Mouse (Mus musculus) neural tube, embryonic 15.5 days (tissue): ENCODE results near the gene Tmem222. TPM values are rescaled to one million over a fixed set of nuclear protein-coding genes. Genes with fewer than 3 reads are reported as not detected.

Experiments used
- ATAC-seq: fragments of 200-750 bp; cut with Nextera tagmentation; 2 replicates; pipeline ENCODE4 v1.8.0; 2017; ENCODE audit warnings: mild to moderate bottlenecking, moderate TSS enrichment, moderate library complexity; ENCODE audit not compliant: low FRiP score
- H3K27ac ChIP-seq: fragments of 300-500 bp; sonication (generic); replicated peaks from 2 replicates; pipeline ENCODE4 v1.5.1; 2015; ENCODE audit warnings: mild to moderate bottlenecking, inconsistent platforms
- H3K27me3 ChIP-seq: fragments of 300-500 bp; sonication (generic); replicated peaks from 2 replicates; pipeline ENCODE4 v1.6.1; 2015; ENCODE audit warnings: inconsistent platforms
- H3K36me3 ChIP-seq: fragments of 300-500 bp; sonication (generic); 2 replicates; pipeline ENCODE4 v1.6.1; 2015; ENCODE audit warnings: inconsistent platforms
- H3K4me1 ChIP-seq: fragments of 300-500 bp; sonication (generic); 2 replicates; pipeline ENCODE4 v1.6.1; 2015; ENCODE audit warnings: inconsistent platforms
- H3K4me2 ChIP-seq: fragments of 300-500 bp; sonication (generic); 2 replicates; pipeline ENCODE4 v1.6.1; 2015; ENCODE audit warnings: inconsistent platforms, mild to moderate bottlenecking, moderate library complexity
- H3K4me3 ChIP-seq: fragments of 300-500 bp; sonication (generic); replicated peaks from 2 replicates; pipeline ENCODE4 v1.5.1; 2015; ENCODE audit warnings: mild to moderate bottlenecking, inconsistent platforms
- H3K9ac ChIP-seq: fragments of 300-500 bp; sonication (generic); replicated peaks from 2 replicates; pipeline ENCODE4 v1.6.1; 2015; ENCODE audit warnings: mild to moderate bottlenecking, inconsistent platforms
- H3K9me3 ChIP-seq: fragments of 300-500 bp; sonication (generic); replicated peaks from 2 replicates; pipeline ENCODE4 v1.6.1; 2016; ENCODE audit warnings: inconsistent platforms
- WGBS: fragments of 180-500 bp; shearing (Covaris S2); methylation state at CpG from one replicate; pipeline ENCODE4 v1.1.7; 2015; ENCODE audit warnings: mixed read lengths; 5-methylcytosine and 5-hydroxymethylcytosine counted together
- polyA plus RNA-seq: library from polyadenylated mRNA; unstranded; fragments of >200 nt; fragmentation: Nextera tagmentation; extraction: Ambion mirVana; gene quantifications from 2 replicates; pipeline ENCODE4 v1.2.1, GENCODE M21; 2015

Gene Tmem222
- polyA plus RNA-seq, 1 experiment from 2014 or later = 117 TPM

GRCm38 (mm10) chr4:133298516-133299365 lies 21.1 kb upstream of the Tmem222 start:
- WGBS = 33% methylated on average over 12 of the region's 12 CpGs
- Histone ChIP-seq H3K36me3 (peaks cover 37% of the 10 kb centered on the region), H3K4me2 (no peak overlapping the region), H3K27ac (peak overlapping the region; percentile 77), H3K4me3 (no peak overlapping the region), H3K27me3 (no peaks in the 10 kb centered on the region; the same call in 1 of the 2 replicates), H3K9ac (peak overlapping the region; percentile 32; the same call in 1 of the 2 replicates), H3K9me3 (no peaks in the 10 kb centered on the region), H3K4me1 (peaks cover 27% of the 10 kb centered on the region)
- ATAC-seq = peak; percentile 32; the same call in 1 of the 2 replicates

DNA sequence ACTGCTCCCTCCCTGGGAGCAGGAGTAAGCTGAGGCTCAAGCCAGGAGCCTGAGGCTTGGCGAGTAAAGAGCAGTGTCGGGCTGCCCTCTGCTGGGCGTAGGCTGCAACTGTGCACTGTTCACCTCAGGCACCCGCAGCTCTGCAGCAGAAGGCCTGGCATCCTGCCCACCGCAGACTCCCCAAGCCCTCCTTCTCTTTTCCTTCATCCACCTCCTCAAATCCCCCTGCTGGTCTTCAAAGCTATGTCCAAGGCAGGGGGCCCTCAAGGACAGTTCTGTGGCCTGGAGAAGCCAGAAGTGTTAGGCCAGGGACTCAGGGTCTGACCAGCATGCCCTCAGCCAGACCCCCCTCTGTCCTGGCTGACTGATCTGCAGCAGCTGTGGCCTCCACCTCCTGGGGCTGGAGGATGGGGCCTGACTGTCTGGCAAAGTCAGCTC lies 20.2 kb upstream of the Tmem222 start:
- peak; percentile 74 for ATAC-seq
- H3K27me3 ChIP-seq = no peaks in the 10 kb centered on the region; the same call in 1 of the 2 replicates
- H3K4me3 ChIP-seq = no peak overlapping the region
- peaks cover 36% of the 10 kb centered on the region for H3K4me1 ChIP-seq
- H3K27ac ChIP-seq = peak overlapping the region; percentile 77
- no peak overlapping the region for H3K4me2 ChIP-seq
- peaks cover 29% of the 10 kb centered on the region for H3K36me3 ChIP-seq
- 0 out of 2 replicates have a peak overlapping the region, but pooled peaks have one; percentile 34 for H3K9ac ChIP-seq
- 2% methylated on average over 5 of the region's 5 CpGs for WGBS
- H3K9me3 ChIP-seq = no peaks in the 10 kb centered on the region

- ATAC-seq = no peak
- H3K9me3 ChIP-seq = no peaks in the 10 kb centered on the region
- 70% methylated on average over 10 of the region's 10 CpGs for WGBS
- H3K27me3 ChIP-seq = no peaks in the 10 kb centered on the region; the same call in 1 of the 2 replicates
- no peak overlapping the region for H3K4me2 ChIP-seq
- peaks cover 41% of the 10 kb centered on the region for H3K4me1 ChIP-seq
- H3K36me3 ChIP-seq = peaks cover 29% of the 10 kb centered on the region
- 0 out of 2 replicates have a peak overlapping the region, but pooled peaks have one; percentile 29 for H3K9ac ChIP-seq
- no peak overlapping the region for H3K27ac ChIP-seq
- H3K4me3 ChIP-seq = no peak overlapping the region
Measured at GRCm38 (mm10) chr4:133297360-133297759, 19.8 kb upstream of the Tmem222 start.

DNA sequence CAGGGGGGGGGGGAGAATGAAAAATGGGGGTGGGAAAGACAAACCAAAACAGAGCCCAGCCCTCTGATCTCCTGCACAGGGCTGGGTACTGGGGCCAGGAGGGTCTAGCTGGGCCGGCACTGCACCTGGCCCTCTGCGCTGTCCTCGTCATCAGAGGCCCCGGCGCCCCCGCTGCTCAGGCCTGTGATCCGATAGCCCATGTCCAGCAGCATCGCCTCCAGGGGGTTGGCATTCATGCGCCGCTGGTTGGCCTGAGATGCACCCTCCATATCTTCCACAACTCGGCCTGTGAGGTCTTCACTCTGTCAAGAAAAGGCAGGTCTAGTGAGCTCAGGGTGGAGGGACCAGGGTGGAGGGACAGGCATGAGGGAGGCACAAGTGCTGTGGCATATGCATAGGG lies 16.5 kb upstream of the Tmem222 start:
- ATAC-seq = no peak
- Histone ChIP-seq H3K4me1 (peaks cover 33% of the 10 kb centered on the region), H3K9ac (no peak overlapping the region), H3K4me3 (no peak overlapping the region), H3K4me2 (no peak overlapping the region), H3K9me3 (no peaks in the 10 kb centered on the region), H3K27ac (no peak overlapping the region), H3K36me3 (peaks cover 19% of the 10 kb centered on the region), H3K27me3 (no peaks in the 10 kb centered on the region; the same call in 1 of the 2 replicates)
- 30% methylated on average over 11 of the region's 11 CpGs for WGBS

GRCm38 (mm10) chr4:133292901-133293843 lies 15.6 kb upstream of the Tmem222 start:
- H3K4me1 ChIP-seq = peaks cover 24% of the 10 kb centered on the region
- H3K9me3 ChIP-seq = no peaks in the 10 kb centered on the region
- H3K27me3 ChIP-seq = no peaks in the 10 kb centered on the region; the same call in 1 of the 2 replicates
- H3K36me3 ChIP-seq = peaks cover 19% of the 10 kb centered on the region
- H3K27ac ChIP-seq = no peak overlapping the region
- peak; percentile 42; the same call in 1 of the 2 replicates for ATAC-seq
- H3K9ac ChIP-seq = peak overlapping the region; percentile 20; the same call in 1 of the 2 replicates
- H3K4me2 ChIP-seq = no peak overlapping the region
- WGBS = 17% methylated on average over 24 of the region's 24 CpGs
- no peak overlapping the region for H3K4me3 ChIP-seq

DNA sequence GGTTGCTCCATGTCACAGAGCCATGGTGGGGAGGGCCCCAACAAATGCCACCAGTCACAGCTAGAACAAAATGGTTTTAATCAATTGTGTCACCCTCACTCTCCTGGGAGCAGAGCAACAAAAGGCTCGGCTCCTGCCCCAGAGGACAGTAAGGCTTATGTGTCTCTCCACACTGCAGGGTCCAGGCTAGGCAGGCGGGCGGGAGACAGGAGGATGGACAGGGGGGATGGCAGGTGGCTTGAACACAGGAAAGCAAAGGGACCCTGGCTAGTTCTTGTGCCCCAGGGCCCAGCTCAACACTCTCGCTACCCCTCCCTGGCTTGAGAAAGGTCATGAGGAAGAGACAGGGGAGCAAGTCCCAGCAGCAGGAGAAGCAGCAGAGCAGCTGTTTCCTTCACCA lies 14.8 kb upstream of the Tmem222 start:
- Histone ChIP-seq H3K4me3 (no peak overlapping the region), H3K4me1 (peaks cover 17% of the 10 kb centered on the region), H3K9ac (0 out of 2 replicates have a peak overlapping the region, but pooled peaks have one; percentile 7), H3K4me2 (no peak overlapping the region), H3K27ac (no peak overlapping the region), H3K36me3 (peaks cover 19% of the 10 kb centered on the region), H3K27me3 (no peaks in the 10 kb centered on the region; the same call in 1 of the 2 replicates), H3K9me3 (no peaks in the 10 kb centered on the region)
- WGBS = 45% methylated on average over 4 of the region's 4 CpGs
- ATAC-seq = no peak

DNA sequence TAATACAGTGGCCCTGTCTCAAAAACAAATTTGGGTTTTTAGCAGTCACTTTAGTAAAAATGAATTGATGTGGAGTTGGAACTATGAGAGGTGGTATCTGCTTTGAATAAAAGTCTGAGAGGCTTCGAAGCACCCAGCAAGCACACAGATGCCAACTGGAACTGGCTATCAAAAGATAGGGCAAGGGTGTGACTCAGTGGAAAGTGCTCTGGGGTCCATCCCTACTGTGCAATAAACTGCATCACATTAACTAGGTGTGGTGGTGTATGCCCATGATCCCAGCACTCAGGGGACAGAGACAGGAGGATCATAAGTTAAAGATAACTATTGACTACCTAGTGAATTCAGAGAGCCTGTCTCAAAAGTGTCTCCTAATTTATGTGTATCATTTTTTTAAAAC lies 13.7 kb upstream of the Tmem222 start:
- H3K9ac ChIP-seq = no peak overlapping the region
- no peak overlapping the region for H3K27ac ChIP-seq
- WGBS = 100% methylated on average over 1 of the region's 1 CpGs
- H3K4me3 ChIP-seq = no peak overlapping the region
- no peak overlapping the region for H3K4me2 ChIP-seq
- no peaks in the 10 kb centered on the region; the same call in 1 of the 2 replicates for H3K27me3 ChIP-seq
- no peaks in the 10 kb centered on the region for H3K9me3 ChIP-seq
- no peak for ATAC-seq
- H3K36me3 ChIP-seq = peaks cover 19% of the 10 kb centered on the region
- H3K4me1 ChIP-seq = peaks cover 15% of the 10 kb centered on the region

GRCm38 (mm10) chr4:133286476-133287077 lies 9.0 kb upstream of the Tmem222 start:
- WGBS = 88% methylated on average over 4 of the region's 4 CpGs
- Histone ChIP-seq H3K4me2 (no peak overlapping the region), H3K9me3 (no peaks in the 10 kb centered on the region), H3K4me1 (peaks cover 12% of the 10 kb centered on the region), H3K36me3 (no peaks in the 10 kb centered on the region), H3K27ac (no peak overlapping the region), H3K27me3 (no peaks in the 10 kb centered on the region), H3K9ac (no peak overlapping the region), H3K4me3 (no peak overlapping the region)
- no peak for ATAC-seq

GRCm38 (mm10) chr4:133285950-133286349 lies 8.4 kb upstream of the Tmem222 start:
- WGBS = 87% methylated on average over 5 of the region's 5 CpGs
- H3K4me2 ChIP-seq = no peak overlapping the region
- H3K9me3 ChIP-seq = no peaks in the 10 kb centered on the region
- no peaks in the 10 kb centered on the region for H3K36me3 ChIP-seq
- no peak overlapping the region for H3K4me3 ChIP-seq
- ATAC-seq = no peak
- H3K9ac ChIP-seq = no peak overlapping the region
- H3K27ac ChIP-seq = no peak overlapping the region
- no peaks in the 10 kb centered on the region for H3K27me3 ChIP-seq
- peaks cover 13% of the 10 kb centered on the region for H3K4me1 ChIP-seq

DNA sequence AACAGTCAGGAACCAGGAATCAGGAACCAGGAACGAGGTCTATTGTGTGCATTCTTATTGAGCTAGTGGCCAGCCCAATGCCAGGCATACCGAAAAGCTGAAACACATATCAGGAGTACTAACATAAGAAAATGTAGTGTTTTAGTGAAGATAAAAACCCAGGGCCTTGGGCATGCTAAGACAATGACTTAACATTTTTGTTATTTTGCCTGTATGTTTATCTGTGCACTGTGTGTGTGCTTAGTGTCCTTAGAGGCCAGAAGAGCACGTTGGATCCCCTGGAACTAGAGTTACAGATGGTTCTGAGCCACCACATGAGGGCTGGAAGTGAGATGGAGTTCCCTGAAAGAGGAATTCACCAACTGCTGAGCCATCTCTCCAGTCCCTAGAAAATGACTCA lies 7.7 kb upstream of the Tmem222 start:
- Histone ChIP-seq H3K4me3 (no peak overlapping the region), H3K4me2 (no peak overlapping the region), H3K36me3 (no peaks in the 10 kb centered on the region), H3K27me3 (no peaks in the 10 kb centered on the region), H3K4me1 (peaks cover 13% of the 10 kb centered on the region), H3K9me3 (no peaks in the 10 kb centered on the region), H3K9ac (no peak overlapping the region), H3K27ac (no peak overlapping the region)
- WGBS = 82% methylated on average over 3 of the region's 3 CpGs
- no peak for ATAC-seq

DNA sequence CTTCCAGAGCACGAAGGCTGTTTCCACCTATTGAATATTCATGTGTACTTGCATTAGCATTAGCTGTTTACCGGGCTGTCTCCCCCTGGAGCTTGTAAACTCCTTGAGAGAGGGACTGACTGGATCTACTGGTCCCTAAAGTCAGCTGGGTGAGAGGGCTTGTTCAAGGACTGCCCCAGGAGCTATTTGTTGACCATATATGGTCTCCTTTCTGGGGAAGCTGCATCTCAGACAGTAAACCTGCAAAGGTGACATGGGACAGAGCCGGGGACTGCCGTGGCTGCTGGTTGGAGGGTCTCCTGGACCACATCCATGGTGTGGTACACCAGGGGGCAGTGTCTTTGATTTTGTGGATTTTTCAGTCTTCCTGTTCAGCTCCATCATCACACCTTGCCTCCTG lies 5.1 kb upstream of the Tmem222 start:
- Histone ChIP-seq H3K4me1 (peaks cover 21% of the 10 kb centered on the region), H3K36me3 (no peaks in the 10 kb centered on the region), H3K27me3 (no peaks in the 10 kb centered on the region), H3K9me3 (no peaks in the 10 kb centered on the region), H3K4me2 (no peak overlapping the region), H3K27ac (peak overlapping the region; percentile 48; the same call in 1 of the 2 replicates), H3K4me3 (no peak overlapping the region), H3K9ac (no peak overlapping the region)
- 17% methylated on average over 4 of the region's 4 CpGs for WGBS
- ATAC-seq = no peak
